Mouse (Mus musculus): ENCODE data around the gene Cdca7.

- TF ChIP-seq POLR2A (IDR thresholded peaks at IDR 0.05; ENCODE audit: extremely low read depth, insufficient read depth, low read length) (no peak), CTCF (IDR thresholded peaks at IDR 0.05; ENCODE audit: extremely low read depth, insufficient read depth, low read length) (no peak)
These were observed 36.9 kb upstream of the Cdca7 start for GRCm38 (mm10) chr2:72438941-72439533.

Measured in cortical plate, adult 2 months (tissue).